Mouse (Mus musculus) mouse embryonic stem cell (cell line): ENCODE data around the gene Kpna7.
"Not testable (repeated sequence)": the region's sequence is repeated elsewhere in the genome, so short reads cannot be mapped to it uniquely, and the experiment has no call there.

Source experiments
- in situ Hi-C, 2 experiments: fragments of 300-500 bp; cut with MboI; formaldehyde crosslinking; loops; 1 replicate in 1 of 2; 3 replicates in 1 of 2; pipeline ENCODE4 v1.14.3; 2019 to 2020; ENCODE audit warnings: low sequenced_read_pairs in 2 of 2, low pct_unique_long_range_greater_than_20kb in 1 of 2, mixed read lengths in 1 of 2; ENCODE audit not compliant: unreplicated experiment in 1 of 2

Kpna7 gene

DNA sequence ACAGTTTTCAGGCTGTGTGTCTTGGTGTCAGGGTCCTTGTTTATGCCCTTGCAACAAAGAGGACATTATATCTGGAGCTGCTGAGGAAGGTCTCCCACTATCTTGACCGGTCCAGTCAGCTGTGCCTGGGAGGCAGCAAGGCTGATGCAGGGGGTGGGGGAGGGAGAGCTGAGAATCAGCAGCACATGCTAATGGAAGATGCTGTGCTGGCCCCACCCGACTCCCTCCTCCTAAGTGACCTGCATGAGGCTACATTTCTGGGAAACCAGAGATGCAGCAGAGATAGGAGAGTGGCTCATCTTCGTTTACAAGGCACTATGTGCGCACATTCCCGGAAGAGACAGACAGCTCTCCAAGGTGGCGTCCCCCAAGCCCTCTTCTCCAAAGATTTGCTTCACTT is 26.6 kb upstream of the Kpna7 start:
- in situ Hi-C loops: no loop called here

DNA sequence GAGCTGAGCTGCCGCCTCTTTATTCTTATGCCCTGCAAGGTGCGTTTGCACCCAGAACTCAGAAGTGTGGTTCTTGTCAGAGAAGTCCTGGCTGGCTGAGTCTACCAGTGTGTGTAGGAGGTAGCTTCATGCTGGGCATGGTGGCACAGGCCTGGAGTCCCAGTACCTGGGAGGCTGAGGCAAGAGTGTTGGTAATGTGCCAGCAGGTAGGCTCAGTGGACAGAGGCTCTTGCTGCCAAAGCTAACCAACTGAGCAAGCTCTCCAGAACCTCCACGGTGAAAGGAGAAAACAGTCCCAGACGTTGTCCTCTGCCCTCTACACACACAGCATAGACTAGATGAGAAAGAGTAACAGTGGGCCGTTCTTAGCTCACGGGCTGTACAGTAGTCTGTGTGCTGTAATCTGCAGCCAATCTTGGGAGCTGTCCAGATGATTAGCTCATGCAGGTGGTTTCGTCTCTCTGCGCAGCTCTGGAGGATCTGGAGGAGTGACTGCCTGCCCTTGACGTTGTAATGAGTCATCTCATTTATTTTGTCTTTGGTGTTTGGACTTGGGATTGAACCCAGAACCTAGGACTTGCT is 22.0 kb upstream of the Kpna7 start:
- in situ Hi-C loops: no loop called here

GRCm38 (mm10) chr5:145104328-145104727 is 20.5 kb upstream of the Kpna7 start:
- in situ Hi-C loops: no loop called here

DNA sequence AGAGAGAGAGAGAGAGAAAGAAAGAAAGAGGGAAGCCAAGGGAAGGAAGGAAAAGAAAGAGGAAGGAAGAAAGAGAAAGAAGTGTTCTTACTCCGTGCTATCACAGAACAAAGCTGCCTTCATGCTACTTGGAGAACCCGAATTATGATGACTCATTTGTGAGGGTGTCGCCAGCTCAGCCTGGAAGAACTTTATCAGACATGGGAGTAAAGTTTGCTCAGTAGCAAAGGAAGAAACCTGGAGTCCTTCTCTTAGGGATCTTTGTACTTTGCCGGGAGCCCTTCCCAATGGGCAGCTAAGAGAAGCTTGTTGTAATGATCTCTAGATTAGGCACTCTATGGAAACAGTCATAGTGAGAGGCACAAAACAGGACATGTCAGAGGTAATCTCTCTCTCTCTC is 18.9 kb upstream of the Kpna7 start:
- in situ Hi-C loops: no loop called here

DNA sequence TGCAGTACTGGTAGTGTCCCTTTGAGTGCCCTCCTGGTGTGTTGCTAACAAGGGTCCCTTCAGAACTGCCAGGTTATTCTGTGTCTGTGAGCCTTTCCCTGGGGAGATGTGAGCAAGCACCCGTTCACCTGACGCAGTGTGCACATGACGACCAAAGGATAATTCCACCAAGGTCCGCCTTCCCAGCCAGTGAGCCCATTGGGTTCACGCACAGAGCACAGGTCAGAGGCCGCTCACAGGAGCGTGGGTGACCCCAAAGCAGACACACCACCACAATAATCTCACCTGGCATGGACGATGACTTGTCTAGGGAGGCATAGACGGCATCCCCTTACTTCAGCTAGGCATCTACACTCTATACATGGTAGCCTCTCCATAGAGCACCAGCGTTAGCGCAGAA is 17.6 kb upstream of the Kpna7 start:
- in situ Hi-C loops: not testable (repeated sequence)

DNA sequence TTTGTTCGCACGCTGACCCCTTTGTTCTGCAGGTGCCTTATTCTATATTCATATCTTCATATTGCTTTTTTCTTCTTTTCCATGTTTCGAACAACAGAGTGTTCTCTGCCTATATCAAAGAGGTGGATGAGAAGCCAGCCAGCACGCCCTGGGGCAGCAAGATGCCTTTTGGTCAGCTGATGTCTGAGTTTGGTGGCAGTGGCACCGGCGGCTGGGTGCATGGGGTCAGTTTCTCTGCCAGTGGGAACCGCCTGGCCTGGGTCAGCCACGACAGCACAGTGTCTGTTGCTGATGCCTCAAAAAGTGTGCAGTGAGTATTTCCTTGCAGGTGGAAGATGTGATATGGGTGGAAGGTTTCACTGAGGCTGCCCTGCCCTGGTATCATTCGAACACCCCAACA is 17.1 kb upstream of the Kpna7 start:
- in situ Hi-C loops: no loop called here

DNA sequence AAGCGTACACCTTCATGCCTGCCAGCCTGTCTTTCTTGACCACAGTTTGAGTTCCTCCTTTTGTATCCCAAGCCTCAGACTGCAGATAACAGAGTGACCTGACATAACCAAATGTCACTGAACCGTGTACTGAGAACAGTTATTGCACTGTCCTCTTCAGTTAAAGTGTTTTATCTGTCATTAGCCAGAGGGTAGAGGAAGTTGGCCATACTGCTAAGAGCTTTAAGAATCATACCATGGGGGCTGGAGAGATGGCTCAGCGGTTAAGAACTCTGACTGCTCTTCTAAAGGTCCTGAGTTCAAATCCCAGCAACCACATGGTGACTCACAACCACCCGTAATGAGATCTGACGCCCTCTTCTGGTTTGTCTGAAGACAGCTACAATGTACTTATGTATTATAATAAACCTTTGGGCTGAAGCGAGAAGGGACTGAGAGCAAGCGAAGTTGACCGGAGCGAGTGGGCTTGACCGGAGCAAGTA is 14.6 kb upstream of the Kpna7 start:
- in situ Hi-C loops: no loop called here

- in situ Hi-C loops: no loop called here
Measured at GRCm38 (mm10) chr5:145096195-145096594, 12.4 kb upstream of the Kpna7 start.

GRCm38 (mm10) chr5:145089878-145090277 is 6.0 kb upstream of the Kpna7 start:
- in situ Hi-C loops: no loop called here

GRCm38 (mm10) chr5:145088186-145088585 is 4.4 kb upstream of the Kpna7 start:
- in situ Hi-C loops: no loop called here

DNA sequence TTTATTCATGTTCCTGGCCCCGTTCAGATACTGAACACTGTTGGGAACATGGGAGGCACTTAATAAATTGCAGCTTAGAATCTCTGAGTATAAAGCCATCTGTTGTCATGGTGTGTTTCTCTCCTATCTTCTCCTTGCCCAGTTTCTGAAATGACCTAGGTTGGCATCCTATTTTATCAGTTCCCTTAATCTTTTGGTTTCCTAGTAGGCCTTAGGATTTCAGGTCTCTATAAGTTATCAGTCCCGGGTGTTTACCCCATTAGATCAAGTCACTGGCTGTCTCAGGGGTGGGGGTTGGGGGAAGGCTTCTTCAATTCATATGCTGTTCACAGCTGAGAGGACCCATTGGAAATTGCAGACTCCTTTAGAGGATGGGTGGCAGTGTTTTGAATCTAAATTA is 992 bp upstream of the Kpna7 start:
- in situ Hi-C loops: no loop called here

- in situ Hi-C loops: not testable (repeated sequence)
Measured at GRCm38 (mm10) chr5:145083201-145083600, 629 bp downstream of the Kpna7 start.

GRCm38 (mm10) chr5:145081866-145082613 is 1.8 kb downstream of the Kpna7 start:
- in situ Hi-C loops: no loop called here

DNA sequence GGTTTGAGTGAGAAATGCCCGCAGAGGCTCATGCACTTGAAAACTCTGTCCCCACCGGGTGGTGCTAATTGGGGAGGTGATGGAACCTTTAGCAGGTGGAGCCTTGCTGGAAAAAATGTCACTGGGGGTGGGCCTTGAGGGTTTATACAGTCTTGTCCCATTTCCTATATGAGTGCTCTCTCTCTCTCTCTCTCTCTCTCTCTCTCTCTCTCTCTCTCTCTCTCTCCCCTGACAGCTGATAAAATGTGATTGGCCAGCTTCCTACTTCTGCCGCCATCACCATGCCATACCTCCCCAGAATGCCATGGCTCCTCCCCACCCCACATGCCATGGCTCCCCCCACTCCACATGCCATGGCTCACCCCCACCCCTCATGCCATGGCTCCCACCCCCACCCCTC is 8.7 kb downstream of the Kpna7 start:
- in situ Hi-C loops: no loop called here

DNA sequence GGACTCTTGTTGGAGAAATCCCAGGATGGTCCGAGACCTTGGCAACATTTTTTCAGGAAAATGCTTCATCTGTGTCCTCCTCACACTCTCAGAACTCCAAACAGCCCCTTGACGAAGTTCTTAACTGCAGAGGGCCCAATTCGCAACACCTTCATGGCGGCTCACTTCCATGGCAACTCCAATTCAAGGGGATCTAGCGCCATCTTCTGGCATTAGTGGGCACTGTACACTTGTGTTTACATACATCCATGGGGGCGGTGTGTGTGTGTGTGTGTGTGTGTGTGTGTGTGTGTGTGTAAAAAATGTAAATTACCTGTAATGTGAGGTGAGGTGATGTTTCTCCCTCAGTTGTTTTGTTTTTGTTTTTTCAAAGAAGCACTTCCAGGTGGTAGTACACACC is 12.5 kb downstream of the Kpna7 start:
- in situ Hi-C loops: loop anchor here in 1 of 2 experiments (5.0 kb wide), 2 partner anchors 34 to 74 kb away; no protein-coding TSS in a partner anchor

DNA sequence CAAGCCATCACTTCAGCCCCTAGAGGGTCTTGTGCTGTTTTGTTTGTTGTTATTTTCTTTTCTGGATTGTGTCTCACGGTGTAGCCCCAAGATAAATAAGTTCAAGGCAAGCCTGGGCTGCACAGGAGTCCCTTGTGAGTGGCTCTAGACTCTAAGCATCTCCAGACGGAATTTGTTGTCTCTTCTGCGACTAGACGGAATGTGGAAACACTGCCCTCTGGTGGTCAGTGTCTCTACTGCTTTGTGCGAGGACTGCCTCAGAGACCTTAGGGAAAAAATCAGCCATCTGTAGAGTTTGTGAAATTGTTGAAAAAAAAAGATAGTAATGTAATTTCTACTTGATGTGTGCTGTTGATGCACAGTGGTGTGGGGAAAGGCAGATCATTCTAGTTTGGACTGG is 14.1 kb downstream of the Kpna7 start:
- in situ Hi-C loops: loop anchor here in 1 of 2 experiments (5.0 kb wide), 2 partner anchors 32 to 72 kb away; no protein-coding TSS in a partner anchor

DNA sequence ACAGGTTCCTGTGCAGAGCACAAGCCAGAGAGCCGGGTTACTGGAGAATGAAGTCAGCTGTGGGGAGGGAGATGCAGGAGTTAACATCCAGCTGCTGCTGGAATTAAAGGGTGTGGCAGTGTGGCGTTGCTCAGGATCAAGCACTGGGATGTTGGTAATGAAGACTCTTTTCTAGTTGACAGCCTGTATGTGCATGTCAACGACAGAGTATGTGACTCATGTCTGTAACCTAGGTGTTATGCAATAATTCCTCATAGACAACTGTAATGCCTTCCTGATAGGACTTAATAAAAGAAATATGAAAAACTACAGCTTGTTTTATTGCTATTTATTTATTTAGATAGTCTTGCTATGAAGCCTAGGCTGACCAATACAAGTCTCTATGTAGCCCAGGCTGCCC is 15.0 kb downstream of the Kpna7 start:
- in situ Hi-C loops: no loop called here

GRCm38 (mm10) chr5:145064765-145065340 is 19.0 kb downstream of the Kpna7 start:
- in situ Hi-C loops: no loop called here

DNA sequence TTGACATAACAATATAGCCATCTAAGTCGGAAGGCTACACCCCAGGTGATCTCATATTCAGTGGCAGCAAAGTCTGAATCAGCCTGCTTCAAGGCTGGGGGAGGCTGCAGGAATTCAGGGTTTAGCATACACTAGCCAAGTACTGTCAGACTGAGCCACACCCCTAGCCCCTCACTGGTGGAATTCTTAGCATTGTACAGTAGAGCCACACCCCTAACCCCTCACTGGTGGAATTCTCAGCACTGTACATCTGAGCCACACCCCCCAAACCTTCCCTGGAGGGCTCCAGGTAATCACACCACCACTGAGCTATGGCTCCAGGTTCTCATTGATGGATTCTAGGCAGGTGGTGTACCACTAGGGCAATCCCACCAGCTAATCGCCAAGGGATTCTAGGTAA is 24.3 kb downstream of the Kpna7 start:
- in situ Hi-C loops: no loop called here

DNA sequence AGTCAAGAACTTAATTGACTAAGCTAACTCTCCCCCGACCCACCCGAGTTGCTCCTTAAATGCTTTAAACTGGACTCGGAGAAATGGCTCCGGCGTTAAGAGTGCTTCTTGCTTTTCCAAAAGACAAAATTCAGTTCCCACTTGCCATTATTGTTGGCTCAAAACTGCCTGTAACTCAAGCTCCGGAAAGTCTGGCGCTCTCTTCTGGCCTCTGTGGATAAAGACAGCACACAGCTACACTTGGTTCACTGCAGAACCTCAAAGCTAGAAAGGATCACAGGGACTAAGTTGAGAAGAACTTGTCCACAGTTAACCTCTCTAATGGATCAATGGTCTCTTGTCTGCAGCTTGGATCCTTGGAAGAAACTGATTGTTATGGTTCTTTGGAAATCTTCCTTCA is 25.1 kb downstream of the Kpna7 start:
- in situ Hi-C loops: no loop called here
